Mouse (Mus musculus): ENCODE measurements around the gene Tigd4.

DNA sequence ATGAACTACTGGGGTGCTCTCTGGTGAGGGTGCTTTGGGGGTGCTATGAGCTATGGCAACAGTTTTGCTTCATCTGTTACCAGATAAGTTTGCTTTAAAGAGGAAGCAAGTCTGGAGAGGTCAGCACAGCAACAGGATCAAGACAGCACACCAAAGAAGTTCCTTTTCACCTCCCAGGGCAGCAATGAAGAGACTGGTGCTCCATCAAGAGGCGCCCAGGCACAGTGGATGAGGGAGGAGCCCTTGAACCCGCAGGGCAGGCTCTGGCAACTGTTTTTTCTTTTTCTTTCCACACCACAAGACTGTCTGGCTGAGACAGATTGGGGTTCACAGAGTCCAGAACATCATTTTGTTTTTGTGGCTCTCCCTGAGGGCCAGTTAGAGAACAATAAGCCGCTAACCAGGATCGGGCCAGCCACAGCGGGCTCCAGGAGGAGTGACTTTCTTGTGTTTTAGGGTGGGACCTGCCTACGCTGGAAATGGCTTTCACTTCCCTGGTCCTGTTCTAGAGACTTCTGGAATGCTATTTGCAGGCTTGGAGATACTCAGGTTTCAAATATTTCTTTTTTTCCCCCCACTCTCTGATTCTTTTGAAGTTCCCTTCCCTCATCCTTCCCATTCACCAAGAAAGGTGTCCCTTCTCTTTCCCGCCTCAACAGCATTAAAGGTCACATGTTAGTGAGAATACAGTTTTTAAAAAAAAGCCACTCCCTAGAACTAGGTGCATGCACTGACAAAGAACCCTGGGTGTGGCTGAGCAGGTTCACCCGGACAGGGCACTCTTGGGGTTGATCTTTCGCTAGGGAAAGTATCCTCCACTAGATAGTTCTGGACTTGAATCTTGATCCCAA is 52.0 kb downstream of the Tigd4 start:
- no peak for TF ChIP-seq CTCF (IDR thresholded peaks at IDR 0.05)
- no peak for TF ChIP-seq EP300 (IDR thresholded peaks at IDR 0.05)

Measured in lung, postnatal 0 days (tissue).